Mouse (Mus musculus) heart, embryonic 14.5 days (tissue): ENCODE results near the gene Asic2. TPM values are rescaled to one million over a fixed set of nuclear protein-coding genes. Genes with fewer than 3 reads are reported as not detected.

Experiments used
- ATAC-seq: fragments of 200-750 bp; cut with Nextera tagmentation; 2 replicates; pipeline ENCODE4 v1.8.0; 2017; ENCODE audit warnings: low read depth, moderate TSS enrichment; ENCODE audit not compliant: insufficient number of reproducible peaks, insufficient read depth, low FRiP score
- H3K27ac ChIP-seq, 2 experiments: fragments of 200-500 bp in 1 of 2; fragments of 300-500 bp in 1 of 2; sonication (generic) in 1 of 2; replicated peaks in 1 of 2; 2 replicates each; pipeline ENCODE4 v1.5.1; 2012 to 2014; ENCODE audit warnings: low read depth in 2 of 2, low read length in 2 of 2, control low read depth in 1 of 2, mild to moderate bottlenecking in 1 of 2, mixed read lengths in 1 of 2; ENCODE audit not compliant: control insufficient read depth in 1 of 2, insufficient read depth in 1 of 2
- H3K27me3 ChIP-seq: fragments of 300-500 bp; sonication (generic); 2 replicates; pipeline ENCODE4 v1.6.1; 2014; ENCODE audit warnings: mild to moderate bottlenecking, low read length, control low read depth; ENCODE audit not compliant: control insufficient read depth, insufficient read depth
- H3K36me3 ChIP-seq: fragments of 300-500 bp; sonication (generic); 2 replicates; pipeline ENCODE4 v1.6.1; 2014; ENCODE audit warnings: mild to moderate bottlenecking, control low read depth, low read length, mixed read lengths; ENCODE audit not compliant: control insufficient read depth, insufficient read depth
- H3K4me1 ChIP-seq, 2 experiments: fragments of 200-500 bp in 1 of 2; fragments of 300-500 bp in 1 of 2; sonication (generic) in 1 of 2; 2 replicates each; pipeline ENCODE4 v1.6.1; 2012 to 2014; ENCODE audit warnings: low read length in 2 of 2, control low read depth in 1 of 2, mixed read lengths in 1 of 2; ENCODE audit not compliant: control insufficient read depth in 2 of 2, insufficient read depth in 2 of 2
- H3K4me2 ChIP-seq: fragments of 300-500 bp; sonication (generic); 2 replicates; pipeline ENCODE4 v1.6.1; 2014; ENCODE audit warnings: mild to moderate bottlenecking, low read length
- H3K4me3 ChIP-seq, 2 experiments: fragments of 200-500 bp in 1 of 2; fragments of 300-500 bp in 1 of 2; sonication (generic) in 1 of 2; 2 replicates each; pipeline ENCODE4 v1.5.1; 2012 to 2014; ENCODE audit warnings: low read length in 2 of 2, mild to moderate bottlenecking in 2 of 2, control low read depth in 1 of 2, low read depth in 1 of 2, moderate library complexity in 1 of 2; ENCODE audit not compliant: control insufficient read depth in 1 of 2, insufficient read depth in 1 of 2
- H3K9ac ChIP-seq: fragments of 300-500 bp; sonication (generic); 2 replicates; pipeline ENCODE4 v1.6.1; 2014; ENCODE audit warnings: mild to moderate bottlenecking, low read length
- H3K9me3 ChIP-seq: fragments of 300-500 bp; sonication (generic); 2 replicates; pipeline ENCODE4 v1.6.1; 2016; ENCODE audit warnings: low read length, control low read depth; ENCODE audit not compliant: control insufficient read depth
- WGBS: fragments of 180-500 bp; shearing (Covaris S2); extraction: QIAGEN DNeasy Blood & Tissue Kit; methylation state at CpG from one replicate; pipeline ENCODE4 v1.1.7; 2014; 5-methylcytosine and 5-hydroxymethylcytosine counted together
- polyA plus RNA-seq: library from polyadenylated mRNA; unstranded; fragments of >200 nt; fragmentation: Nextera tagmentation; extraction: Ambion mirVana; gene quantifications from 2 replicates; pipeline ENCODE4 v1.2.1, GENCODE M21; 2014

Asic2 gene
- polyA plus RNA-seq, 1 experiment from 2014 or later = not detected

DNA sequence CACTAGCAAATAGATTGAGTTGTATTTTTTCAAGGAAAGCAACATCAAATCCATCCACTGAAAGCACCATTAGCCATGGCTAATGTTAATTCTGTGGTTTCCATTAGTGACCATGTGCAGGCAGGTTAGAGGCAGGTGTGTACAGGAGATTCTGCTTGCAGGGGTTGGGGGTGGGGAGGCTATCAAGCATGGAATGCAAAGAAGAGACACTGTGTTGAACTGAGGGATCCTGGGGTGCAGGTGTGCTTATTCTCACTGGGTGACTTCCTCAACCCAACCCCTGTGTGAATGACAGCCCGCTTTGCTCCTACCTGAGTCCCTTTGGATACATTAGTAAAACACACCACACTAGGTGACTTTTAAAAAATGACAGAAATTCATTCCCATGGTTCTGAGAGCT, 20.2 kb downstream of the Asic2 start:
- H3K36me3 ChIP-seq = no peaks in the 10 kb centered on the region
- WGBS = 75% methylated on average over 1 of the region's 1 CpGs
- H3K9me3 ChIP-seq = no peaks in the 10 kb centered on the region; the same call in 1 of the 2 replicates
- no peak overlapping the region for H3K4me3 ChIP-seq
- H3K4me1 ChIP-seq = no peaks in the 10 kb centered on the region
- H3K27me3 ChIP-seq = no peaks in the 10 kb centered on the region
- no peak for ATAC-seq
- H3K9ac ChIP-seq = no peak overlapping the region
- no peak overlapping the region for H3K4me2 ChIP-seq
- H3K27ac ChIP-seq = no peak overlapping the region

DNA sequence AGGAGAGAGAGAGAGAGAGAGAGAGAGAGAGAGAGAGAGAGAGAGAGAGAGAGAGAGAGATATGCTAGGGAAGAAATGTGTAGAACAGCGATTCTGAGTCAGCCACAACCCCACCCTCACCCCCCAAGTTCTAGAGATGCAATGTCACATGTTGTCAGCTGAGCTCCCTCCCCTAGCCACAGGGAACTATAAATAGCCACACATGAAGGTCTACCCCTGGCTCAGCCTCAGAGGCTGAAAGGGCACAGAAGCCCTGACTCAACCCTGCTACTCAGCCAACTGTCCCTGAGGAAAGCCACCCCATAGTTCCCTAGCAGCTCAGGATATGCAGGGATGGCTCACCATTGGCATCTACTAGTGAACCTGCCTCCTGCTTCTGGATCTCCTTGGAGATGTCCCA, 26.1 kb downstream of the Asic2 start:
- no peaks in the 10 kb centered on the region for H3K36me3 ChIP-seq
- H3K27me3 ChIP-seq = no peaks in the 10 kb centered on the region
- no peak overlapping the region for H3K4me3 ChIP-seq
- H3K4me1 ChIP-seq = peaks cover 0 to 5% of the 10 kb centered on the region in 2 experiments; a peak in 2 of 4 replicates
- H3K27ac ChIP-seq = no peak overlapping the region
- no peak for ATAC-seq
- no peaks in the 10 kb centered on the region for H3K9me3 ChIP-seq
- no peak overlapping the region for H3K9ac ChIP-seq
- 38% methylated on average over 1 of the region's 1 CpGs for WGBS
- H3K4me2 ChIP-seq = no peak overlapping the region

DNA sequence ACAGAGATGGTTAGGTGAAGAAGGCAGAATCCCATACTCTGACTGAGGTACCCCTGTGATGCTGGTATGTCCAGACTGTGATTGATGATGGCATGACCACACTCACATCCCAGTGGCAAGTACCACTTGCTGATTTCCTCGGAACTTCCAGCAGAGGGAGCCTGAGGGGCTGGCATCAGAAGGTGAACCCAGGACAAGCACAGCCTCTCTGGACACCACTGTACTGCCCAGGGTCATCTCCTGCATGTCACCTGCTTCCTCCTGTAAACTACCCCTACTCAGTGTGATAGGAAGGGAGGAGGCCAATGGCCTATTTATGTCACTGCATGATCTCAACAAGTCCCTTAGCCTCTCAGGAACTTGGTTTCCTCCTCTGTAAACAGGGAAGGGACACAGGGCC, 27.3 kb downstream of the Asic2 start:
- Histone ChIP-seq H3K9ac (no peak overlapping the region), H3K36me3 (no peaks in the 10 kb centered on the region), H3K4me2 (no peak overlapping the region), H3K4me1 (peaks cover 0 to 5% of the 10 kb centered on the region in 2 experiments; a peak in 2 of 4 replicates), H3K9me3 (no peaks in the 10 kb centered on the region), H3K4me3 (no peak overlapping the region), H3K27me3 (no peaks in the 10 kb centered on the region), H3K27ac (no peak overlapping the region)
- no peak for ATAC-seq
- 18% methylated on average over 1 of the region's 1 CpGs for WGBS

DNA sequence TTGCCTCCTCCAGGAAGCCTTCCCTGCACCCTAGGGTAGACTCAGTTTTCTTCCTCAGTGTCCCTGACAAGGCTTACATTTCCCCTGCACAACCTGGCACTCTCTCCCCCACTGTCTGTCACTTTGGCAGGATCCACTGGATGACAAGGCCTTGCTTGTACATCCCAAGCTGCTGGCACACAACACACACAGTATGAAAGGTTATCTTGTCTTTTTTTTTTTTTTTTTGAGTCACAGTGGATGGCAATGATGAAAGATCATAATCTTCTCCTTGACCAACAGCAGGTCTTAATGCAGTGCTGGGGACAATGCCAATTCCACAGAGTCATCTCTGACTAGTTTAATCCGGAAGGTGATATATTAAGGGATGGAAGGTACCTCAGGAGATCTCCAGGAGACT, 30.7 kb downstream of the Asic2 start:
- ATAC-seq = no peak
- no peaks in the 10 kb centered on the region for H3K9me3 ChIP-seq
- 62% methylated on average over 1 of the region's 1 CpGs for WGBS
- H3K27me3 ChIP-seq = no peaks in the 10 kb centered on the region
- H3K4me2 ChIP-seq = no peak overlapping the region
- H3K9ac ChIP-seq = no peak overlapping the region
- H3K27ac ChIP-seq = no peak overlapping the region
- no peak overlapping the region for H3K4me3 ChIP-seq
- H3K4me1 ChIP-seq = peaks cover 0 to 4% of the 10 kb centered on the region in 2 experiments; a peak in 2 of 4 replicates
- no peaks in the 10 kb centered on the region for H3K36me3 ChIP-seq

DNA sequence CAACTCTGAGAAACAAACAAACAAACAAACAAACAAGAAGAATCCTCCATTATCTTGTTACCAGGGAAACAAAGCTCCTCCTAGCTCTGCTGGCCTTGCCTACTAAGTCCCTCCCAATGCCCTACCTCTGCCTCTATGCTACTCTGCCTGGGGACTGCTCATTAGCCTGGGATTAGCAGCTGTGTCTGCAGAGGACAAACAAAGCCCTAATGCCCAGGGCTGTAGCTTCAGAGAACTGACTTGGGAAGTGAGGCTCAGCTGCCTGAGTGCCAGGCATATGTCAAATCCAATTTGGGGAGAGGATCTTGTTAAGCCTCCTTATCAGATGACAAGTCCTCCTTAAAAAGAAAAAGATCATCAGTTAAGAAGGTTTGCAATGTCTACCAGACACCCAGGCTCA, 41.9 kb downstream of the Asic2 start:
- ATAC-seq = no peak
- Histone ChIP-seq H3K9ac (no peak overlapping the region), H3K4me1 (no peaks in the 10 kb centered on the region), H3K4me3 (no peak overlapping the region), H3K4me2 (no peak overlapping the region), H3K9me3 (no peaks in the 10 kb centered on the region), H3K27ac (no peak overlapping the region), H3K36me3 (no peaks in the 10 kb centered on the region), H3K27me3 (no peaks in the 10 kb centered on the region)

GRCm38 (mm10) chr11:81923626-81924025, 44.6 kb downstream of the Asic2 start:
- H3K4me3 ChIP-seq = no peak overlapping the region
- no peak for ATAC-seq
- WGBS = 85% methylated on average over 4 of the region's 4 CpGs

DNA sequence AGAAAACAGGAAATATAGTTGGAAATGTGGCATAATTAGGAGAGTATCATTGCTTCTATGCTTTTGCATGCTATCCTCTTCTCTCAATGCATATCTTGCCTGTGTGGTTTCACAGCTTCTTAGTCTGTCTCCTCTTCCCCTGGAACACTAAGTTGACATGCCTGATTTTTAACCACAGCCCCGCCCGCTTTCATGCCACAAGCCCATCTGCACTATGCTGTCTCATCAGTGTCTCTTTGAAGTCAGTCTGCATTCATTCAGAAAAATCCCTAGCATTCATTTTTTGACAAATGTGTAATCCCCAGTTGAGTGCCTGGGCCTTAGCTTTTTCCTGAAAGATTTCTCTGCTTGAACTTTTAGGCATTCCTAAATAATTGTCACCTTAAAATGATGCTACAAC, 45.2 kb downstream of the Asic2 start:
- H3K4me1 ChIP-seq = no peaks in the 10 kb centered on the region
- WGBS = 76% methylated on average over 2 of the region's 2 CpGs
- H3K27me3 ChIP-seq = no peaks in the 10 kb centered on the region
- H3K27ac ChIP-seq = no peak overlapping the region
- ATAC-seq = no peak
- H3K9ac ChIP-seq = no peak overlapping the region
- H3K4me2 ChIP-seq = no peak overlapping the region
- no peaks in the 10 kb centered on the region for H3K36me3 ChIP-seq
- H3K4me3 ChIP-seq = no peak overlapping the region
- no peaks in the 10 kb centered on the region for H3K9me3 ChIP-seq

More at GRCm38 (mm10) chr11:81923626-81924025, 44.6 kb downstream of the Asic2 start:
- no peaks in the 10 kb centered on the region for H3K9me3 ChIP-seq
- H3K27ac ChIP-seq = no peak overlapping the region
- no peak overlapping the region for H3K4me2 ChIP-seq
- H3K36me3 ChIP-seq = no peaks in the 10 kb centered on the region
- no peak overlapping the region for H3K9ac ChIP-seq
- no peaks in the 10 kb centered on the region for H3K4me1 ChIP-seq
- H3K27me3 ChIP-seq = no peaks in the 10 kb centered on the region

GRCm38 (mm10) chr11:81915501-81915900, 52.8 kb downstream of the Asic2 start:
- Histone ChIP-seq H3K4me3 (no peak overlapping the region), H3K4me2 (no peak overlapping the region), H3K9ac (no peak overlapping the region), H3K9me3 (no peaks in the 10 kb centered on the region), H3K27ac (no peak overlapping the region), H3K36me3 (no peaks in the 10 kb centered on the region), H3K4me1 (no peaks in the 10 kb centered on the region), H3K27me3 (no peaks in the 10 kb centered on the region)
- WGBS = 67% methylated on average over 6 of the region's 6 CpGs
- no peak for ATAC-seq
